Mouse (Mus musculus) lung, adult 2 months (tissue): Measurements from ENCODE around the gene Fbxl8.

Experiments
- CTCF ChIP-seq: fragments of 200-500 bp; IDR thresholded peaks from 2 replicates; pipeline ENCODE4 v1.5.1; 2011; ENCODE audit warnings: mild to moderate bottlenecking, low read length, control low read depth; ENCODE audit not compliant: insufficient read depth
- POLR2A ChIP-seq: fragments of 200-500 bp; IDR thresholded peaks from 2 replicates; pipeline ENCODE4 v1.6.1; 2011; ENCODE audit warnings: low read depth, mild to moderate bottlenecking, control low read depth, low read length, borderline replicate concordance; ENCODE audit errors: extremely low read depth

DNA sequence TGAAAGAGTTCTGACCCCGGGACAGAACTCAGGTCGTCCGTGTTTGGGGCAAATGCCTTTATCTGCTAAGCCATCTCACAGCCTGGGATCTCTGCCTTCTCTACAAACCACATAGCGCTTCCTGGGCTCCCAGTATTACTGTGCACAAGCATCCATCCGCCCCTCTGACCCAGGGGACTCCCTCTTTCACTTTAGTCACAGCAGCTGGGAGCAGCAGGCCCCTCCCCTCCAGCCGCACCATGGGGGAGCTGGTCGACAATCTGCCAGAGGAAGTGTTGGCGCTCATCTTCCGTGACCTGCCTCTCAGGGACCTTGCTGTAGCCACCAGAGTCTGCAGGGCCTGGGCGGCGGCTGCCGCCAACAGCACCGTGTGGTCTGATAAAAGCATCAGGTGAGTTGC lies 2.3 kb downstream of the Fbxl8 start:
- TF ChIP-seq CTCF (no peak), POLR2A (no peak)
